Mouse (Mus musculus): ENCODE measurements around the gene Il17rc. TPM values are rescaled to one million over a fixed set of nuclear protein-coding genes. Genes with fewer than 3 reads are reported as not detected.

The Il17rc gene
- polyA plus RNA-seq, 1 experiment, result 43.9 TPM

GRCm38 (mm10) chr6:113495071-113495675, 23.9 kb downstream of the Il17rc start:
- DNase-seq (ENCODE audit: low read depth), result no peak

GRCm38 (mm10) chr6:113499346-113499745, 28.1 kb downstream of the Il17rc start:
- no peak for DNase-seq (ENCODE audit: low read depth)

GRCm38 (mm10) chr6:113501388-113502084, 30.3 kb downstream of the Il17rc start, which contains the start of gene Prrt3:
Gene Prrt3, minus strand, starts transcription at chr6:113501931.
- no peak for DNase-seq (ENCODE audit: low read depth)

- no peak for DNase-seq (ENCODE audit: low read depth)
Observed at GRCm38 (mm10) chr6:113502801-113503200, 31.6 kb downstream of the Il17rc start.

GRCm38 (mm10) chr6:113505689-113506088, 34.5 kb downstream of the Il17rc start:
- DNase-seq (ENCODE audit: low read depth), result no peak

GRCm38 (mm10) chr6:113507130-113507529, 35.9 kb downstream of the Il17rc start:
- no peak for DNase-seq (ENCODE audit: low read depth)

GRCm38 (mm10) chr6:113508272-113508946, 37.2 kb downstream of the Il17rc start:
- no peak for DNase-seq (ENCODE audit: low read depth)

- no peak for DNase-seq (ENCODE audit: low read depth)
Observed at GRCm38 (mm10) chr6:113508947-113509280, 37.7 kb downstream of the Il17rc start.

- DNase-seq (ENCODE audit: low read depth), result no peak
Observed at GRCm38 (mm10) chr6:113513944-113514343, 42.7 kb downstream of the Il17rc start.

GRCm38 (mm10) chr6:113514600-113514999, 43.4 kb downstream of the Il17rc start:
- no peak for DNase-seq (ENCODE audit: low read depth)

- DNase-seq (ENCODE audit: low read depth), result no peak
Observed at GRCm38 (mm10) chr6:113517434-113518080, 46.3 kb downstream of the Il17rc start.

GRCm38 (mm10) chr6:113522310-113522709, 51.1 kb downstream of the Il17rc start:
- peak; percentile 92 for DNase-seq (ENCODE audit: low read depth)

- DNase-seq (ENCODE audit: low read depth), result no peak
Observed at GRCm38 (mm10) chr6:113523420-113523819, 52.2 kb downstream of the Il17rc start.

GRCm38 (mm10) chr6:113530932-113531839, 60.0 kb downstream of the Il17rc start, which contains the start of the genes Emc3 and Fancd2:
Gene Emc3, minus strand, starts transcription at chr6:113531652.
Gene Fancd2, plus strand, starts transcription at chr6:113531682.
- no peak for DNase-seq (ENCODE audit: low read depth)

- DNase-seq (ENCODE audit: low read depth), result no peak
Observed at GRCm38 (mm10) chr6:113531840-113532404, 60.7 kb downstream of the Il17rc start.

Other genes starting within 250 kb of the Il17rc start
- 32.3 and 37.2 TPM in 2 replicates for gene Mtmr14, start 233.6 kb upstream of the Il17rc start, polyA plus RNA-seq (2012; rRNA removed)
- gene Cpne9, start 189.1 kb upstream of the Il17rc start, polyA plus RNA-seq (2012; rRNA removed), result not detected in 2 replicates
- gene Brpf1, start 164.3 kb upstream of the Il17rc start, polyA plus RNA-seq (2012; rRNA removed), result 21.7 and 23.2 TPM in 2 replicates
- gene Ogg1, start 144.5 kb upstream of the Il17rc start, polyA plus RNA-seq (2012; rRNA removed), result 20.4 and 30.5 TPM in 2 replicates
- 64.1 and 80.0 TPM in 2 replicates for gene Camk1, start 127.4 kb upstream of the Il17rc start, polyA plus RNA-seq (2012; rRNA removed)
- gene Tada3, start 93.5 kb upstream of the Il17rc start, polyA plus RNA-seq (2012; rRNA removed), result 25.7 and 29.9 TPM in 2 replicates
- gene Arpc4, start 93.3 kb upstream of the Il17rc start, polyA plus RNA-seq (2012; rRNA removed), result 67.1 and 83.2 TPM in 2 replicates
- gene Ttll3, start 82.2 kb upstream of the Il17rc start, polyA plus RNA-seq (2012; rRNA removed), result 11.0 and 11.8 TPM in 2 replicates
- gene Rpusd3, start 52.1 kb upstream of the Il17rc start, polyA plus RNA-seq (2012; rRNA removed), result 81.4 and 99.3 TPM in 2 replicates
- 1,279 and 2,693 TPM in 2 replicates for gene Cidec, start 35.7 kb upstream of the Il17rc start, polyA plus RNA-seq (2012; rRNA removed)
- 85.6 and 92.9 TPM in 2 replicates for gene Jagn1, start 28.9 kb upstream of the Il17rc start, polyA plus RNA-seq (2012; rRNA removed)
- 18.2 and 18.9 TPM in 2 replicates for gene Il17re, start 12.9 kb upstream of the Il17rc start, polyA plus RNA-seq (2012; rRNA removed)
- 34.7 and 37.4 TPM in 2 replicates for gene Creld1, start 11.9 kb downstream of the Il17rc start, polyA plus RNA-seq (2012; rRNA removed)
- 0.09 TPM in 1 of 2 replicates, not detected in the other for gene Prrt3, start 30.5 kb downstream of the Il17rc start, polyA plus RNA-seq (2012; rRNA removed)
- gene Emc3, start 60.2 kb downstream of the Il17rc start, polyA plus RNA-seq (2012; rRNA removed), result 61.9 and 71.6 TPM in 2 replicates
- gene Fancd2, start 60.3 kb downstream of the Il17rc start, polyA plus RNA-seq (2012; rRNA removed), result 1.0 and 1.2 TPM in 2 replicates
- 0.18 TPM in 1 of 2 replicates, not detected in the other for gene Fancd2os, start 129.3 kb downstream of the Il17rc start, polyA plus RNA-seq (2012; rRNA removed)
- gene Brk1, start 133.3 kb downstream of the Il17rc start, polyA plus RNA-seq (2012; rRNA removed), result 170 and 190 TPM in 2 replicates
- 25.7 and 41.1 TPM in 2 replicates for gene Vhl, start 152.5 kb downstream of the Il17rc start, polyA plus RNA-seq (2012; rRNA removed)
- 44.2 and 49.0 TPM in 2 replicates for gene Irak2, start 167.0 kb downstream of the Il17rc start, polyA plus RNA-seq (2012; rRNA removed)
- 29.3 and 34.7 TPM in 2 replicates for gene Tatdn2, start 225.6 kb downstream of the Il17rc start, polyA plus RNA-seq (2012; rRNA removed)
- not detected in 2 replicates for gene Ghrl, start 248.5 kb downstream of the Il17rc start, polyA plus RNA-seq (2012; rRNA removed)

Measured in gonadal fat pad, adult 2 months (tissue).